Mouse (Mus musculus) Patski (cell line): ENCODE results near the gene Rln3. TPM values are rescaled to one million over a fixed set of nuclear protein-coding genes. Genes with fewer than 3 reads are reported as not detected.
A peak's percentile ranks its signal among the peaks of the same experiment; 100 is the strongest.

Experiments used
- ATAC-seq: fragments of 100-300 bp; one replicate; pipeline ENCODE4 v1.8.0; 2021
- CTCF ChIA-PET: fragments of 350-600 bp; sonication (Branson Sonifier 250); formaldehyde crosslinking; loops from one replicate; lab custom pipeline; 2022; ENCODE audit warnings: inconsistent platforms; lab: Charles Lee
- POLR2A ChIA-PET: fragments of 350-600 bp; sonication (Branson Sonifier 250); formaldehyde crosslinking; loops from one replicate; lab custom pipeline; 2022; ENCODE audit warnings: antibody characterized with exemption, inconsistent platforms; lab: Charles Lee
- DNase-seq: peaks from one replicate; pipeline ENCODE4 v3.0.0-alpha.2; 2011; ENCODE audit warnings: low read depth, low spot score
- H3K27me3 ChIP-seq: fragments of 371-371 bp; one replicate; pipeline ENCODE4 v1.5.1; 2021
- CTCF ChIP-seq: fragments of 100-300 bp; IDR thresholded peaks from one replicate; pipeline ENCODE4 v1.5.1; 2021
- in situ Hi-C: fragments of 300-500 bp; cut with MboI; formaldehyde crosslinking; loops from 3 replicates; pipeline ENCODE4 v1.11.1; 2018; ENCODE audit warnings: low pct_unique_long_range_greater_than_20kb, mixed read lengths
- polyA plus RNA-seq: library from polyadenylated mRNA; unstranded; gene quantifications from one replicate; pipeline ENCODE4 v1.2.3, GENCODE M21; 2021

The Rln3 gene
- polyA plus RNA-seq, 1 experiment from 2014 or later, result not detected

DNA sequence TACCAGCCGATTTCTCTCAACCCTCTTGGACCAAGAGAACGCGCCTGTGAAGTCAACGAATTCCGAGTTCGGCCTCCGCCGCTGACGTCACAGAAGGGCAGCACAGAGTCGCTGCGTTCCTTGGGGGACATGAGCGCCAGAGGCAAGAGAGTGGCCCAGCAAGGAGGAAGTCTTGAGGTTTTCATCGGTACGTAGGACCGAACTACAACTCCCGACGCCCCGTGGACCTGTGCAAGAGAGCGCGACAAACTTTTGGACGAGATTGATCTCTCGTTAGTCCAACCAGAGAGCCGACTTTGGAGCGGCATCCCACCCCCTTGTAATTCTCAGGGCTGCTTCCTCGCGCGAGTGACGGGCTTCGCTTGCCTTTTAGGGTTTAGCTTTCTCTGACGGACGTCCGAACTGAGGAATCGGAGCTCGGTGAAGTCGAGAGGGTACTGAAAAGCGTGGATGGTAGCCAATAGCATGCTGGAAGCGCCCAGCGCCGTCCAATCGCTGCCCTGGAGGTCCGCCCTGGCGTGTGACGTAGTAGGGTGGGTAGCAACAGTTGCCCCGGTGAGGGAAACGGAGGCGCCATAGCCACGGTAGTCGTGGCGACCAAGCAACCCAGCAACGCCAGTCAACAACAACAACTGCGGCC is 21.6 kb upstream of the Rln3 start, which contains the start of gene Rfx1:
Gene Rfx1, plus strand, starts transcription at position 544 of the 640 bp plus-strand sequence.
- H3K27me3 ChIP-seq, result no peaks in the 10 kb centered on the region
- ChIA-PET POLR2A (no interaction called here), CTCF (interaction anchor here (1.7 kb wide), 1 partner anchor 27 kb away, joined by 4 read pairs; no protein-coding TSS in a partner anchor)
- peak; percentile 100 for DNase-seq
- peak; percentile 93 for ATAC-seq
- in situ Hi-C loops, result no loop called here
- TF ChIP-seq CTCF, result no peak

DNA sequence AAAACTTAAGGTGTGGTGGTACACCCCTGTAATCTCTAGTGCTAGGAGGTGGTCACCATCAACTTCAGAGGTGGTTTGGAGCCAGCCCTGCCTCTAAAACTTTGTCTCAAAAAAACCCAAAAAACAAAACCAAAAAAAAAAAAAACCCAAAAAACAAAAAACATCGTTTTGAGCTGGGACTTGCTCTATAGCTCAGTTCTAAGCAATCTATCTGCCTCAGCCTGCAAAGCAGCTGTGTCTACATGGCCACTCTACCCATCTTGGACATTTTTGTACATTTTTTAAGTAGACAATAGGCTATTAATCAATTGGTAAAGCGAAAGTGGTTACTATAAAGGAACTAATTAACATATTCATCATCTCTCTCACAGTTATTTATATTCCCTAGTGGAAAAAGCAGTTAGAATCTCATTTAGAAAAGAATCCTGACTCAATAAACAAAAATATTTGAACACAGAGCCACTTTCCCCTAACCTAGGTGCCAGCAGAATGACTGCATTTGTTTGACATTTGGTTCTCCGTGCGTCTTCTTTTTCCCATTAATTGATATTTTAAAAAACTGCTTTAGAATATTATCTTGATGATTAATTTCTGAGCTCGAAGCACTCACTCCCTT is 20.8 kb upstream of the Rln3 start:
- in situ Hi-C loops, result no loop called here
- TF ChIP-seq CTCF, result no peak
- ChIA-PET CTCF (interaction anchor here (1.0 to 1.7 kb wide), 4 partner anchors 10 to 27 kb away, joined by 3 to 4 read pairs (median 4); no protein-coding TSS in a partner anchor), POLR2A (interaction anchor here (0.7 to 0.9 kb wide), 3 partner anchors 10 to 22 kb away, joined by 3 to 4 read pairs (median 3); no protein-coding TSS in a partner anchor)
- DNase-seq (no peak), ATAC-seq (no peak)
- no peaks in the 10 kb centered on the region for H3K27me3 ChIP-seq

GRCm38 (mm10) chr8:84065037-84065436 is 20.2 kb upstream of the Rln3 start, which contains the start of gene Gm10643:
Gene Gm10643, minus strand, starts transcription at chr8:84065137.
- in situ Hi-C loops, result no loop called here
- DNase-seq (no peak), ATAC-seq (no peak)
- ChIA-PET POLR2A (interaction anchor here (0.7 to 0.9 kb wide), 2 partner anchors 10 to 13 kb away, joined by 3 to 4 read pairs; no protein-coding TSS in a partner anchor), CTCF (interaction anchor here (1.0 to 1.4 kb wide), 3 partner anchors 9 to 22 kb away, joined by 3 to 4 read pairs (median 4); no protein-coding TSS in a partner anchor)
- no peaks in the 10 kb centered on the region for H3K27me3 ChIP-seq
- TF ChIP-seq CTCF, result no peak

DNA sequence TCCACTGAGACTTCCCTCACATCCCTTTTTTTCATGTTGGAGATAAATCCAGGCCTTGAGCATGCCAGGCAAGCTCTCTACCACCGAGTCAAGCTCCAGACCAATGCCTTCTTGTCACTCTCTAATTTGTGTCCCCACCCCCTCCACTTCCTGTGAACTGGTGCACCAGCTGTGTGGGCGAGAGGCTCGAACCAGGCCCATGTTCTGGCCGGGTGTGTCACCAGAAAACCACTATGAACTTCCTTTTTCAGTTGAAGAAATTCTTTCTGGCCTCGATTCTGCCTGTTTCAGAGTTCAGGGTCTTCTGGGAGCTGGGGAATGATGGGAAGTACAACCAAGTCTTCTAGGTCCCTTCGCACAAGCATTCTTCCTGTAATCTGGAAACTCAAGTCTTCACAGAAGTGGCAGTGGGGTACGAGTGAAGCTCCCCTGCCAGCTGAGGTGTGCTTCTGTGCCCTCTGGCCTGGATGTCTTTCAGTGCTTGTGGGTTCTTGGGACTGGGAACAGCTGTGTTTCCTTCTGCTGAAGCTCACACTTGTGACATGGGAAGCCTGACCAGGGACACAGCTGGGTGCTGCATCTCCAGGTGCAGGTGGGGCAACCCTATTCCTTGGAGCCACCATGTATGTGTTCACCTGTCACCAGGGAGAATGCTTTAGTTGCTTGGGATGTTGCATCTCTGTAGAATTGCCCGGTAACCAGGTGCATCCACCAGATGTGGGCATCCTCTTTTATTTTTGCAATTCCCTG is 19.2 kb upstream of the Rln3 start:
- no peak for DNase-seq
- in situ Hi-C loops, result loop anchor here (5.0 kb wide), 1 partner anchor 52 kb away; the partner anchor contains the start of gene 2210011C24Rik
- ChIA-PET POLR2A (no interaction called here), CTCF (interaction anchor here (0.6 kb wide), 1 partner anchor 35 kb away, joined by 3 read pairs; no protein-coding TSS in a partner anchor)
- ATAC-seq, result no peak
- H3K27me3 ChIP-seq, result no peaks in the 10 kb centered on the region
- TF ChIP-seq CTCF, result no peak

DNA sequence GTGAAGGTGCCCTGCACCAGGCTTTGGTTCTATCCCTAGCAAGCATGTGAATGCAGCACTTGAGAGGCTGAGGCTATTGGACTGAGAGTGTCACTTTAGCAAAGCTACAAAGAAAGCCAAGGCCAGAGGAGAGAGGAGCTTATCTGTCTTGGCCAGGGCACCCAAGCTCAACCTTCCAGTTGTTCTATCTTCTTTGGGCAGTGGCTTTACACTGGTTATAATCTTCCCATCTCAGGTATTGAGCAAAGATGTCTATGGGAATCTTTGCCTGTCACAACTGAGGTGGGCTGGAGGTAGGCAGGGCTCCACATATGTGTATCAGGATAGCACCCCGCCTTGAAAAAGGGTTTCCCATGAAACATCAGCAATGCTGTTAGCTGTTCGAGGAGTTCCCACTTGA is 15.4 kb upstream of the Rln3 start:
- ATAC-seq, result no peak
- no peak for TF ChIP-seq CTCF
- in situ Hi-C loops, result loop anchor here (5.0 kb wide), 1 partner anchor 48 kb away; the partner anchor contains the start of gene 2210011C24Rik
- no peaks in the 10 kb centered on the region for H3K27me3 ChIP-seq
- DNase-seq, result no peak
- CTCF ChIA-PET, result no interaction called here
- POLR2A ChIA-PET, result no interaction called here

DNA sequence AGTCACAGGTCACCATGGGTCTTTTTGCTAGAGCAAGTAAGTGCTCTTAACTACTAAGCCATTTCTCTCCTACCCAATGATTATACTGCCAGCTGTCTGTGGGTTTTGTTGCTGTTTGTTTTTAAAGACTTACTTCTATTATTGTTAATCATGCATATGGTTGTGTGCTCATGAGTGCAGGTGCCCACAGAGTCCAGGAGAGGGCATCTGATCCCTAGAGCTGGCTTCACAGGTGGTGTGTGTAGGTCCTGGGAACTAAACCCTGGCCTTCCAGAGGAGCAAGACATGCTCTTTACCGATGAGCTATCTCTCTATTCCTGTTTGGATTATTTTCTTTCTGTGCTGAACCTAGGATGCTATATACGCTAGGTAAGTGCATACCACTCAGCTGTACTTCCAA is 14.4 kb upstream of the Rln3 start:
- in situ Hi-C loops, result no loop called here
- no peak for TF ChIP-seq CTCF
- ATAC-seq, result no peak
- no peak for DNase-seq
- POLR2A ChIA-PET, result no interaction called here
- CTCF ChIA-PET, result no interaction called here
- no peaks in the 10 kb centered on the region for H3K27me3 ChIP-seq

DNA sequence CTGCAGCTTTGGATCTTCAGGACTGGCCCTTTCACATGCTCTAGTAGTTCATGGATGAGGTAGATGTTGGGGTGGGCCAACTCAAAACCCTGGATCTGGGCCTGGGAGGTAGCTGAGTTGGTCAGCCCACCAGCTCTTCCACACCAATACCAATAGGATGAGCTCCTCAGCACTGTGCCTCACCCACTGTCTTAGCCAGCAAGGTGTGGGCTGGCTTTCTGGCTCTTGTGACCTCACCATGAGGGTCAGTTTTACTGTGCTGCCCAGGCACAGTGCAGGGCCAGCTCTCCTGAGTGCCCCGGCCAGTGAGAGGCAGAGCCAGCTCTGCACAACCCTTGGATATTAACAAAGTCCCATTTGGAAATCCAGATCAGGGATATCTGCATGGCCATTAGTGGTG is 13.0 kb upstream of the Rln3 start:
- POLR2A ChIA-PET, result no interaction called here
- no peak for ATAC-seq
- no peak for DNase-seq
- no peaks in the 10 kb centered on the region for H3K27me3 ChIP-seq
- in situ Hi-C loops, result no loop called here
- CTCF ChIA-PET, result no interaction called here
- TF ChIP-seq CTCF, result no peak

- ChIA-PET POLR2A (no interaction called here), CTCF (interaction anchor here (1.1 to 1.8 kb wide), 2 partner anchors 12 to 16 kb away, joined by 4 read pairs; partner anchors contain the start of gene Gm10643)
- no peak for DNase-seq
- no peak for ATAC-seq
- H3K27me3 ChIP-seq, result peaks cover 4% of the 10 kb centered on the region
- in situ Hi-C loops, result no loop called here
- no peak for TF ChIP-seq CTCF
These were observed 8.4 kb upstream of the Rln3 start for GRCm38 (mm10) chr8:84053229-84053628.

DNA sequence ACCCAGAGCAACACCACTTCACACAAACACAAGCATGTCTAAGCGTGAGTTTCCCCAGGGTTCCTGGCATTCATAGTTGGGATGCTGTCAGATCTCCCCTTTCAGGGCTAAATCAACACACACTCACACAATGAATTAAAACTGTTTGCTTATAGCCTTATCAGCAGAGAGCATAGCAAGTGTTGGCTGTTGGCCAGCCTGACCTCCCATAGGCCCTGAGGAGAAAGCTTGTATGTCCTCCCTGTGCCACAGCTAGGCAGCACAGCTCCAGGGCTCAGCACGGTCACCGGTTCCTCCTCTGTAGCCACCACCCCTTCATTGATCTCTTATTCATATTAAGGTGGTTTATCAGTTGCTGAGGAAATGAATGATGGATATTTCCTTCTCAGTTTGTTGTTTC is 7.9 kb upstream of the Rln3 start:
- H3K27me3 ChIP-seq, result peaks cover 4% of the 10 kb centered on the region
- POLR2A ChIA-PET, result no interaction called here
- DNase-seq (no peak), ATAC-seq (no peak)
- TF ChIP-seq CTCF, result no peak
- CTCF ChIA-PET, result no interaction called here
- in situ Hi-C loops, result no loop called here

- no peak for ATAC-seq
- ChIA-PET POLR2A (no interaction called here), CTCF (no interaction called here)
- H3K27me3 ChIP-seq, result peaks cover 8% of the 10 kb centered on the region
- in situ Hi-C loops, result no loop called here
- TF ChIP-seq CTCF, result no peak
- no peak for DNase-seq
These were observed 3.4 kb upstream of the Rln3 start for GRCm38 (mm10) chr8:84048171-84048570.
